Mouse (Mus musculus) ES-E14 (cell line): ENCODE results near the gene Creg2. TPM values are rescaled to one million over a fixed set of nuclear protein-coding genes. Genes with fewer than 3 reads are reported as not detected.

Experiments used
- DNase-seq: peaks from one replicate; pipeline ENCODE4 v3.0.0-alpha.2; 2013; ENCODE audit warnings: low read depth, low spot score
- H3K27ac ChIP-seq: 2 replicates; pipeline ENCODE4 v1.5.1; 2012; ENCODE audit warnings: low read depth, mild to moderate bottlenecking, low read length, moderate library complexity, mixed read lengths; ENCODE audit not compliant: poor library complexity, insufficient read depth, severe bottlenecking
- H3K36me3 ChIP-seq: 2 replicates; pipeline ENCODE4 v1.6.1; 2012; ENCODE audit warnings: mild to moderate bottlenecking, low read length, moderate library complexity, mixed read lengths; ENCODE audit not compliant: control insufficient read depth, poor library complexity, insufficient read depth, severe bottlenecking
- H3K4me1 ChIP-seq, 2 experiments: fragments of 150-350 bp in 1 of 2; sonication (generic) in 1 of 2; 2 replicates each; pipeline ENCODE4 v1.6.1; 2012; ENCODE audit warnings: low read length in 2 of 2, mild to moderate bottlenecking in 1 of 2, mixed read lengths in 1 of 2; ENCODE audit not compliant: control insufficient read depth in 2 of 2, insufficient read depth in 2 of 2, poor library complexity in 1 of 2
- H3K4me3 ChIP-seq, 2 experiments: fragments of 150-350 bp in 1 of 2; sonication (generic) in 1 of 2; 2 replicates each; pipeline ENCODE4 v1.5.1; 2012; ENCODE audit warnings: low read length in 2 of 2, low read depth in 1 of 2, mild to moderate bottlenecking in 1 of 2, mixed read lengths in 1 of 2; ENCODE audit not compliant: insufficient read depth in 1 of 2, poor library complexity in 1 of 2, severe bottlenecking in 1 of 2
- H3K9ac ChIP-seq: 2 replicates; pipeline ENCODE4 v1.6.1; 2012; ENCODE audit warnings: low read depth, mild to moderate bottlenecking, low read length, mixed read lengths; ENCODE audit not compliant: poor library complexity, insufficient read depth, severe bottlenecking
- H3K9me3 ChIP-seq: fragments of 150-350 bp; sonication (generic); 2 replicates; pipeline ENCODE4 v1.6.1; 2012; ENCODE audit warnings: low read depth, mild to moderate bottlenecking, low read length; ENCODE audit not compliant: control insufficient read depth, insufficient read depth
- CHD2 ChIP-seq: IDR thresholded peaks from 2 replicates; pipeline ENCODE4 v1.6.1; 2014; ENCODE audit warnings: mild to moderate bottlenecking, low read depth, low read length, inconsistent platforms
- HCFC1 ChIP-seq: IDR thresholded peaks from 2 replicates; pipeline ENCODE4 v1.6.1; 2012; ENCODE audit warnings: low read length, inconsistent platforms, borderline replicate concordance; ENCODE audit not compliant: insufficient read depth
- MAFK ChIP-seq: IDR thresholded peaks from 2 replicates; pipeline ENCODE4 v1.6.1; 2014; ENCODE audit warnings: mild to moderate bottlenecking, low read depth, low read length, inconsistent platforms; ENCODE audit not compliant: insufficient read depth
- ZC3H11A ChIP-seq: IDR thresholded peaks from 2 replicates; pipeline ENCODE4 v1.6.1; 2012; ENCODE audit warnings: low read depth, mild to moderate bottlenecking, inconsistent platforms, low read length, borderline replicate concordance
- ZNF384 ChIP-seq: IDR thresholded peaks from 2 replicates; pipeline ENCODE4 v1.6.1; 2012; ENCODE audit warnings: low read depth, low read length, inconsistent platforms
- in situ Hi-C, 2 experiments: fragments of 600-800 bp; cut with MboI; formaldehyde crosslinking; loops; one replicate each; pipeline ENCODE4 v1.15.1; 2025; ENCODE audit warnings: low sequenced_read_pairs in 2 of 2, inconsistent platforms in 1 of 2; ENCODE audit not compliant: unreplicated experiment in 2 of 2
- total RNA-seq: library from RNA; depleted of rRNA; stranded (reverse); fragments of 300-350 nt; gene quantifications from 2 replicates; pipeline ENCODE4 v1.2.3, GENCODE M21; 2012

Gene Creg2
- total RNA-seq, 1 experiment: 0.22 TPM

- Histone ChIP-seq H3K4me1 (no peaks in the 10 kb centered on the region), H3K4me3 (no peak overlapping the region), H3K36me3 (no peaks in the 10 kb centered on the region), H3K27ac (no peak overlapping the region), H3K9ac (no peak overlapping the region), H3K9me3 (no peaks in the 10 kb centered on the region)
- no peak for DNase-seq
- TF ChIP-seq ZC3H11A (no peak), HCFC1 (no peak), MAFK (no peak), CHD2 (no peak), ZNF384 (no peak)
- in situ Hi-C loops: no loop called here
Observed at GRCm38 (mm10) chr1:39681638-39682037, 30.4 kb upstream of the Creg2 start.

GRCm38 (mm10) chr1:39680546-39680945, 29.3 kb upstream of the Creg2 start:
- Histone ChIP-seq H3K27ac (no peak overlapping the region), H3K9me3 (no peaks in the 10 kb centered on the region), H3K4me3 (no peak overlapping the region), H3K4me1 (no peaks in the 10 kb centered on the region), H3K36me3 (no peaks in the 10 kb centered on the region), H3K9ac (no peak overlapping the region)
- TF ChIP-seq ZC3H11A (peak; percentile 9; the same call in 1 of the 2 replicates), HCFC1 (no peak), MAFK (no peak)
- DNase-seq: no peak
- in situ Hi-C loops: no loop called here

- no peak overlapping the region for H3K9ac ChIP-seq
- in situ Hi-C loops: no loop called here
- no peaks in the 10 kb centered on the region for H3K4me1 ChIP-seq
- no peak overlapping the region for H3K27ac ChIP-seq
- no peak overlapping the region for H3K4me3 ChIP-seq
- H3K9me3 ChIP-seq: no peaks in the 10 kb centered on the region
- no peak for DNase-seq
- no peaks in the 10 kb centered on the region for H3K36me3 ChIP-seq
- TF ChIP-seq CHD2 (no peak), ZNF384 (no peak)
Observed at GRCm38 (mm10) chr1:39678883-39679282, 27.6 kb upstream of the Creg2 start.

- no peak for DNase-seq
- Histone ChIP-seq H3K27ac (no peak overlapping the region), H3K4me3 (no peak overlapping the region), H3K9me3 (no peaks in the 10 kb centered on the region), H3K9ac (no peak overlapping the region), H3K36me3 (no peaks in the 10 kb centered on the region), H3K4me1 (no peaks in the 10 kb centered on the region)
- in situ Hi-C loops: no loop called here
- no peak for TF ChIP-seq ZNF384
- TF ChIP-seq ZC3H11A: no peak
- TF ChIP-seq CHD2: no peak
- TF ChIP-seq MAFK: no peak
- no peak for TF ChIP-seq HCFC1
Observed at GRCm38 (mm10) chr1:39676221-39676876, 25.1 kb upstream of the Creg2 start.
